Mouse (Mus musculus) kidney, adult 18-20 months (tissue): ENCODE data around the gene Amph.
"Not testable (repeated sequence)": the region's sequence is repeated elsewhere in the genome, so short reads cannot be mapped to it uniquely, and the experiment has no call there.

Experiments used
- DNase-seq: peaks from one replicate; pipeline ENCODE4 v3.0.0; 2021

The Amph gene

GRCm38 (mm10) chr13:18948171-18949028, at the start of gene Amph:
Gene Amph (plus strand): TSS chr13:18948205.
- peak; percentile 47 for DNase-seq

GRCm38 (mm10) chr13:18903623-18904022, 44.4 kb upstream of the Amph start:
- DNase-seq: no peak

- DNase-seq: no peak
Measured at GRCm38 (mm10) chr13:18914774-18915173, 33.2 kb upstream of the Amph start.

- DNase-seq: not testable (repeated sequence)
Measured at GRCm38 (mm10) chr13:18933191-18933590, 14.8 kb upstream of the Amph start.

GRCm38 (mm10) chr13:18947686-18948085, 319 bp upstream of the Amph start:
- no peak for DNase-seq

- DNase-seq: no peak
Measured at GRCm38 (mm10) chr13:18949029-18949350, 985 bp downstream of the Amph start.

- peak; percentile 23 for DNase-seq
Measured at GRCm38 (mm10) chr13:18949626-18950200, 1.7 kb downstream of the Amph start.

GRCm38 (mm10) chr13:18953575-18953974, 5.6 kb downstream of the Amph start:
- no peak for DNase-seq

GRCm38 (mm10) chr13:18956065-18956913, 8.3 kb downstream of the Amph start:
- DNase-seq: no peak

GRCm38 (mm10) chr13:18957028-18957427, 9.0 kb downstream of the Amph start:
- DNase-seq: no peak

- DNase-seq: no peak
Measured at GRCm38 (mm10) chr13:18972571-18972970, 24.6 kb downstream of the Amph start.

- no peak for DNase-seq
Measured at GRCm38 (mm10) chr13:18974351-18974750, 26.3 kb downstream of the Amph start.

- no peak for DNase-seq
Measured at GRCm38 (mm10) chr13:18987266-18987665, 39.3 kb downstream of the Amph start.

- no peak for DNase-seq
Measured at GRCm38 (mm10) chr13:18988323-18988722, 40.3 kb downstream of the Amph start.

- no peak for DNase-seq
Measured at GRCm38 (mm10) chr13:18989185-18989714, 41.2 kb downstream of the Amph start.

GRCm38 (mm10) chr13:19002502-19002901, 54.5 kb downstream of the Amph start:
- DNase-seq: no peak

GRCm38 (mm10) chr13:19004406-19004805, 56.4 kb downstream of the Amph start:
- DNase-seq: no peak

- DNase-seq: no peak
Measured at GRCm38 (mm10) chr13:19008440-19008839, 60.4 kb downstream of the Amph start.

- no peak for DNase-seq
Measured at GRCm38 (mm10) chr13:19014825-19015375, 66.9 kb downstream of the Amph start.

GRCm38 (mm10) chr13:19021529-19021928, 73.5 kb downstream of the Amph start:
- no peak for DNase-seq

GRCm38 (mm10) chr13:19022310-19022709, 74.3 kb downstream of the Amph start:
- no peak for DNase-seq

GRCm38 (mm10) chr13:19025091-19025688, 77.2 kb downstream of the Amph start:
- no peak for DNase-seq

GRCm38 (mm10) chr13:19025906-19026305, 77.9 kb downstream of the Amph start:
- DNase-seq: no peak
